Mouse (Mus musculus) kidney, postnatal 14 days (tissue): ENCODE measurements at regions not wholly inside any gene's neighbourhood (a gene's known extent, or its start where the extent isn't known, plus 50 kb on each side); places are given as distances from the start of the nearest gene placed in this dataset.

Experiments used
- DNase-seq: peaks from one replicate; pipeline ENCODE4 v3.0.0; 2022; ENCODE audit warnings: mixed read lengths

GRCm38 (mm10) chr7:119244785-119245184, 60.4 kb upstream of the Gpr139 start:
- DNase-seq = no peak

GRCm38 (mm10) chr7:119236343-119236742, 51.9 kb upstream of the Gpr139 start:
- no peak for DNase-seq
